Mouse (Mus musculus): ENCODE measurements around the gene Nek10. TPM values are rescaled to one million over a fixed set of nuclear protein-coding genes. Genes with fewer than 3 reads are reported as not detected.
A peak's percentile ranks its signal among the peaks of the same experiment; 100 is the strongest.

Nek10 gene
- polyA plus RNA-seq, 1 experiment from 2014 or later = 0.03 TPM

- 63% methylated on average over 3 of the region's 3 CpGs for WGBS
- H3K27ac ChIP-seq (ENCODE audit: low read depth, low read length) = no peak overlapping the region
Measured at GRCm38 (mm10) chr14:14860331-14860730, 57.1 kb downstream of the Nek10 start.

GRCm38 (mm10) chr14:14863690-14864356, 60.6 kb downstream of the Nek10 start:
- Histone ChIP-seq H3K9ac (ENCODE audit: low read length) (no peak overlapping the region), H3K27ac (ENCODE audit: low read depth, low read length) (no peak overlapping the region), H3K4me2 (ENCODE audit: low read depth, low read length, severe bottlenecking) (no peak overlapping the region), H3K9me3 (ENCODE audit: control insufficient read depth, low read length) (no peaks in the 10 kb centered on the region), H3K4me1 (replicated peaks; ENCODE audit: control insufficient read depth, insufficient read depth, low read length) (no peaks in the 10 kb centered on the region), H3K4me3 (ENCODE audit: low read depth, low read length) (no peak overlapping the region), H3K36me3 (ENCODE audit: control insufficient read depth, insufficient read depth, low read length) (no peaks in the 10 kb centered on the region), H3K27me3 (ENCODE audit: control insufficient read depth, insufficient read depth, low read length) (no peaks in the 10 kb centered on the region)
- WGBS = 26% methylated on average over 7 of the region's 7 CpGs
- ATAC-seq (replicated peaks; ENCODE audit: low FRiP score) (peak; percentile 86), DNase-seq (ENCODE audit: low spot score) (peak; percentile 88)

More at GRCm38 (mm10) chr14:14860331-14860730, 57.1 kb downstream of the Nek10 start:
- H3K9me3 ChIP-seq (ENCODE audit: control insufficient read depth, low read length) = no peaks in the 10 kb centered on the region
- H3K27me3 ChIP-seq (ENCODE audit: control insufficient read depth, insufficient read depth, low read length) = no peaks in the 10 kb centered on the region
- H3K4me2 ChIP-seq (ENCODE audit: low read depth, low read length, severe bottlenecking) = no peak overlapping the region
- H3K9ac ChIP-seq (ENCODE audit: low read length) = no peak overlapping the region
- no peaks in the 10 kb centered on the region for H3K4me1 ChIP-seq (replicated peaks; ENCODE audit: control insufficient read depth, insufficient read depth, low read length)
- no peak for ATAC-seq (replicated peaks; ENCODE audit: low FRiP score)
- H3K36me3 ChIP-seq (ENCODE audit: control insufficient read depth, insufficient read depth, low read length) = no peaks in the 10 kb centered on the region
- no peak for DNase-seq (ENCODE audit: low spot score)
- H3K4me3 ChIP-seq (ENCODE audit: low read depth, low read length) = no peak overlapping the region

GRCm38 (mm10) chr14:14869239-14869638, 66.0 kb downstream of the Nek10 start:
- Histone ChIP-seq H3K36me3 (ENCODE audit: control insufficient read depth, insufficient read depth, low read length) (no peaks in the 10 kb centered on the region), H3K4me1 (replicated peaks; ENCODE audit: control insufficient read depth, insufficient read depth, low read length) (no peaks in the 10 kb centered on the region), H3K9ac (ENCODE audit: low read length) (no peak overlapping the region), H3K4me2 (ENCODE audit: low read depth, low read length, severe bottlenecking) (no peak overlapping the region), H3K4me3 (ENCODE audit: low read depth, low read length) (no peak overlapping the region), H3K27me3 (ENCODE audit: control insufficient read depth, insufficient read depth, low read length) (no peaks in the 10 kb centered on the region), H3K27ac (ENCODE audit: low read depth, low read length) (no peak overlapping the region), H3K9me3 (ENCODE audit: control insufficient read depth, low read length) (no peaks in the 10 kb centered on the region)
- 81% methylated on average over 2 of the region's 2 CpGs for WGBS
- ATAC-seq (replicated peaks; ENCODE audit: low FRiP score) (no peak), DNase-seq (ENCODE audit: low spot score) (no peak)

- ATAC-seq (replicated peaks; ENCODE audit: low FRiP score) (no peak), DNase-seq (ENCODE audit: low spot score) (no peak)
- Histone ChIP-seq H3K4me1 (replicated peaks; ENCODE audit: control insufficient read depth, insufficient read depth, low read length) (no peaks in the 10 kb centered on the region), H3K27ac (ENCODE audit: low read depth, low read length) (no peak overlapping the region), H3K27me3 (ENCODE audit: control insufficient read depth, insufficient read depth, low read length) (no peaks in the 10 kb centered on the region), H3K4me3 (ENCODE audit: low read depth, low read length) (no peak overlapping the region), H3K9ac (ENCODE audit: low read length) (no peak overlapping the region), H3K4me2 (ENCODE audit: low read depth, low read length, severe bottlenecking) (no peak overlapping the region), H3K36me3 (ENCODE audit: control insufficient read depth, insufficient read depth, low read length) (no peaks in the 10 kb centered on the region), H3K9me3 (ENCODE audit: control insufficient read depth, low read length) (no peaks in the 10 kb centered on the region)
- 93% methylated on average over 2 of the region's 2 CpGs for WGBS
Measured at GRCm38 (mm10) chr14:14870059-14870458, 66.8 kb downstream of the Nek10 start.

- Histone ChIP-seq H3K9me3 (ENCODE audit: control insufficient read depth, low read length) (no peaks in the 10 kb centered on the region), H3K4me3 (ENCODE audit: low read depth, low read length) (no peak overlapping the region), H3K4me1 (replicated peaks; ENCODE audit: control insufficient read depth, insufficient read depth, low read length) (no peaks in the 10 kb centered on the region), H3K27me3 (ENCODE audit: control insufficient read depth, insufficient read depth, low read length) (no peaks in the 10 kb centered on the region), H3K27ac (ENCODE audit: low read depth, low read length) (no peak overlapping the region), H3K9ac (ENCODE audit: low read length) (no peak overlapping the region), H3K4me2 (ENCODE audit: low read depth, low read length, severe bottlenecking) (no peak overlapping the region), H3K36me3 (ENCODE audit: control insufficient read depth, insufficient read depth, low read length) (no peaks in the 10 kb centered on the region)
- DNase-seq (ENCODE audit: low spot score) = no peak
- 86% methylated on average over 3 of the region's 3 CpGs for WGBS
- ATAC-seq (replicated peaks; ENCODE audit: low FRiP score) = no peak
Measured at GRCm38 (mm10) chr14:14870463-14870862, 67.2 kb downstream of the Nek10 start.

- H3K4me2 ChIP-seq (ENCODE audit: low read depth, low read length, severe bottlenecking) = no peak overlapping the region
Measured at GRCm38 (mm10) chr14:14871121-14871520, 67.9 kb downstream of the Nek10 start.

GRCm38 (mm10) chr14:14871700-14872099, 68.5 kb downstream of the Nek10 start:
- DNase-seq (ENCODE audit: low spot score) (no peak), ATAC-seq (replicated peaks; ENCODE audit: low FRiP score) (no peak)
- Histone ChIP-seq H3K4me1 (replicated peaks; ENCODE audit: control insufficient read depth, insufficient read depth, low read length) (no peaks in the 10 kb centered on the region), H3K9me3 (ENCODE audit: control insufficient read depth, low read length) (no peaks in the 10 kb centered on the region), H3K36me3 (ENCODE audit: control insufficient read depth, insufficient read depth, low read length) (no peaks in the 10 kb centered on the region), H3K27me3 (ENCODE audit: control insufficient read depth, insufficient read depth, low read length) (no peaks in the 10 kb centered on the region), H3K4me2 (ENCODE audit: low read depth, low read length, severe bottlenecking) (no peak overlapping the region), H3K27ac (ENCODE audit: low read depth, low read length) (no peak overlapping the region), H3K9ac (ENCODE audit: low read length) (no peak overlapping the region), H3K4me3 (ENCODE audit: low read depth, low read length) (no peak overlapping the region)
- 82% methylated on average over 4 of the region's 4 CpGs for WGBS

More at GRCm38 (mm10) chr14:14871121-14871520, 67.9 kb downstream of the Nek10 start:
- Histone ChIP-seq H3K4me3 (ENCODE audit: low read depth, low read length) (no peak overlapping the region), H3K9me3 (ENCODE audit: control insufficient read depth, low read length) (no peaks in the 10 kb centered on the region), H3K27me3 (ENCODE audit: control insufficient read depth, insufficient read depth, low read length) (no peaks in the 10 kb centered on the region), H3K4me1 (replicated peaks; ENCODE audit: control insufficient read depth, insufficient read depth, low read length) (no peaks in the 10 kb centered on the region), H3K9ac (ENCODE audit: low read length) (no peak overlapping the region), H3K36me3 (ENCODE audit: control insufficient read depth, insufficient read depth, low read length) (no peaks in the 10 kb centered on the region), H3K27ac (ENCODE audit: low read depth, low read length) (no peak overlapping the region)
- ATAC-seq (replicated peaks; ENCODE audit: low FRiP score) = no peak
- no peak for DNase-seq (ENCODE audit: low spot score)
- WGBS = 88% methylated on average over 1 of the region's 1 CpGs

DNA sequence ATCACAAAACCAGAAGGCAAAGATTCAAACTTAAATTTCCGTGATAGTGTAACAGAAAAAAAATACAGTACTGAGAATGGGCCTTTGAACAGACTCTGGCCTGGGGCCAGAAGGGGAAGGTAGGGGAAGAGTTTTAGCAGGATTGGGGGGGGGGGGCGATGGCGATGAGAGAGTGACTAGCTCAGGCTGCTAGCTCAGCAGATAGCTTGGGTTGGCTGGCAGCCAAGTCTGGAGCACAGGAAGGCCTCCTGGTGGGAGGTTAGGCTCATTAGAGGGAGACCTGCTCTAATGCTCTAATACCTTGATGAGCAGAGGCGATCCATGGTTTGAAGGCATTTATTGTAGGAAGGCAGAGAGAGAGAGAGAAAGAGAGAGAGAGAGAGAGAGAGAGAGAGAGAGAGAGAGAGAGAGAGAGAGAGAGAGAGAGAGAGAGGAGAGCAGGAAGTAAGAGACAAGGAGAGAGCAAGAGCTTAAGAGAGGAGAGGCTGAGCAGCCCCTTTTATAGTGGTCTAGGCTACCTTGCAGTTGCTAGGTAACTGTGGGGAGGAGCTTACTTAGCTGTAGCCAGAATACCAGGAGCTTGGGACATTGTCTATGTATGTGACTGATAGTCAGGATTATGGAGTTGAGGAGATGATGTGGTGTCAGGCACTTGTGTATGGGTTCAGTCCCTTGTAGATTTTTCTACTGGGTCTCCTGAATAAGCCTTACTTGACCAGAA, 90.9 kb downstream of the Nek10 start:
- Histone ChIP-seq H3K4me2 (ENCODE audit: low read depth, low read length, severe bottlenecking) (no peak overlapping the region), H3K36me3 (ENCODE audit: control insufficient read depth, insufficient read depth, low read length) (no peaks in the 10 kb centered on the region), H3K9ac (ENCODE audit: low read length) (no peak overlapping the region), H3K4me3 (ENCODE audit: low read depth, low read length) (no peak overlapping the region), H3K27ac (ENCODE audit: low read depth, low read length) (no peak overlapping the region), H3K9me3 (ENCODE audit: control insufficient read depth, low read length) (no peaks in the 10 kb centered on the region), H3K4me1 (replicated peaks; ENCODE audit: control insufficient read depth, insufficient read depth, low read length) (no peaks in the 10 kb centered on the region), H3K27me3 (ENCODE audit: control insufficient read depth, insufficient read depth, low read length) (no peaks in the 10 kb centered on the region)
- WGBS = 34% methylated on average over 4 of the region's 4 CpGs
- DNase-seq (ENCODE audit: low spot score) = peak; percentile 73
- ATAC-seq (replicated peaks; ENCODE audit: low FRiP score) = peak; percentile 80

DNA sequence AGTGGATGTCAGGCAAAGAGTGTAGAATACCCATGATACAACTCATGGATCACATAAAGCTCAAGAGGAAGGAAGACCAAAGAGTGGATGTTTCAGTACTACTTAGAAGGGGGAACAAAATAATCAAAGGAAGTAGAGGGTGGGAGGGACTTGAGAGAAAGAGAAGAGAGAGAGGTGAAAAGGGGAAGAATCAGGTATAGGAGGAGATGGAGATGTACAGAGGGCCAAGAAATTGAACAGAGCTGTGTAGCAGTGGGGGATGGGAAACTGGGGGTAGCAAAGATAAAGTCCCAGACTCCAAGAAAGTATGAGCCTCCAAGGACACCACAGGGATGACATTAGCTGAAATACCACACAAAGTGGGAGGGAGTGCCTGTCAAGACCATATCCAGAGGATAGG, 91.6 kb downstream of the Nek10 start:
- ATAC-seq (replicated peaks; ENCODE audit: low FRiP score) = no peak

More for the DNA sequence above, 91.6 kb downstream of the Nek10 start:
- no peak overlapping the region for H3K4me2 ChIP-seq (ENCODE audit: low read depth, low read length, severe bottlenecking)
- H3K27me3 ChIP-seq (ENCODE audit: control insufficient read depth, insufficient read depth, low read length) = no peaks in the 10 kb centered on the region
- H3K4me1 ChIP-seq (replicated peaks; ENCODE audit: control insufficient read depth, insufficient read depth, low read length) = no peaks in the 10 kb centered on the region
- H3K9ac ChIP-seq (ENCODE audit: low read length) = no peak overlapping the region
- H3K4me3 ChIP-seq (ENCODE audit: low read depth, low read length) = no peak overlapping the region
- no peaks in the 10 kb centered on the region for H3K9me3 ChIP-seq (ENCODE audit: control insufficient read depth, low read length)
- DNase-seq (ENCODE audit: low spot score) = no peak
- H3K27ac ChIP-seq (ENCODE audit: low read depth, low read length) = no peak overlapping the region
- H3K36me3 ChIP-seq (ENCODE audit: control insufficient read depth, insufficient read depth, low read length) = no peaks in the 10 kb centered on the region
